Mouse (Mus musculus) intestine, embryonic 14.5 days (tissue): Measurements from ENCODE around the gene Tmprss13. TPM values are rescaled to one million over a fixed set of nuclear protein-coding genes. Genes with fewer than 3 reads are reported as not detected.

Experiments used
- ATAC-seq: fragments of 200-750 bp; cut with Nextera tagmentation; replicated peaks from 2 replicates; pipeline ENCODE4 v1.8.0; 2017; ENCODE audit warnings: low read depth, moderate number of reproducible peaks, moderate TSS enrichment, moderate library complexity; ENCODE audit not compliant: low FRiP score, low TSS enrichment
- DNase-seq: peaks from one replicate; pipeline ENCODE4 v3.0.0-alpha.2; 2018; ENCODE audit warnings: low spot score
- H3K27ac ChIP-seq: fragments of 300-500 bp; sonication (generic); 2 replicates; pipeline ENCODE4 v1.5.1; 2014; ENCODE audit warnings: low read depth, mild to moderate bottlenecking, control low read depth
- H3K27me3 ChIP-seq: fragments of 300-500 bp; sonication (generic); replicated peaks from 2 replicates; pipeline ENCODE4 v1.6.1; 2014; ENCODE audit warnings: low read length, control low read depth; ENCODE audit not compliant: control insufficient read depth, insufficient read depth
- H3K36me3 ChIP-seq: fragments of 300-500 bp; sonication (generic); 2 replicates; pipeline ENCODE4 v1.6.1; 2014; ENCODE audit warnings: low read length, control low read depth; ENCODE audit not compliant: control insufficient read depth, insufficient read depth
- H3K4me1 ChIP-seq: fragments of 300-500 bp; sonication (generic); replicated peaks from 2 replicates; pipeline ENCODE4 v1.6.1; 2014; ENCODE audit warnings: low read length, control low read depth, mixed read lengths; ENCODE audit not compliant: control insufficient read depth, insufficient read depth
- H3K4me2 ChIP-seq: fragments of 300-500 bp; sonication (generic); 2 replicates; pipeline ENCODE4 v1.6.1; 2014; ENCODE audit warnings: low read length
- H3K4me3 ChIP-seq: fragments of 300-500 bp; sonication (generic); 2 replicates; pipeline ENCODE4 v1.5.1; 2014; ENCODE audit warnings: low read depth, low read length, control low read depth, mixed read lengths
- H3K9ac ChIP-seq: fragments of 300-500 bp; sonication (generic); 2 replicates; pipeline ENCODE4 v1.6.1; 2014; ENCODE audit warnings: mild to moderate bottlenecking, low read length
- H3K9me3 ChIP-seq: fragments of 300-500 bp; sonication (generic); 2 replicates; pipeline ENCODE4 v1.6.1; 2016; ENCODE audit warnings: low read length, control low read depth; ENCODE audit not compliant: control insufficient read depth
- WGBS: fragments of 180-500 bp; shearing (Covaris S2); extraction: QIAGEN DNeasy Blood & Tissue Kit; methylation state at CpG from one replicate; pipeline ENCODE4 v1.1.7; 2014; 5-methylcytosine and 5-hydroxymethylcytosine counted together
- polyA plus RNA-seq: library from polyadenylated mRNA; unstranded; fragments of >200 nt; fragmentation: Nextera tagmentation; extraction: Ambion mirVana; gene quantifications from 2 replicates; pipeline ENCODE4 v1.2.1, GENCODE M21; 2014

Tmprss13 gene
- polyA plus RNA-seq, 1 experiment from 2014 or later: 0.80 TPM

- DNase-seq: no peak
- WGBS: 55% methylated on average over 10 of the region's 10 CpGs
- H3K27ac ChIP-seq: no peak overlapping the region
- peaks cover 10% of the 10 kb centered on the region for H3K4me1 ChIP-seq
- H3K9ac ChIP-seq: no peak overlapping the region
- no peak overlapping the region for H3K4me3 ChIP-seq
- ATAC-seq: no peak
- no peaks in the 10 kb centered on the region for H3K9me3 ChIP-seq
- H3K4me2 ChIP-seq: no peak overlapping the region
- no peaks in the 10 kb centered on the region for H3K27me3 ChIP-seq
- H3K36me3 ChIP-seq: 0 out of 2 replicates have a peak, but pooled peaks cover 3% of the 10 kb centered on the region
These were observed 61.7 kb downstream of the Tmprss13 start for GRCm38 (mm10) chr9:45380411-45381251.

GRCm38 (mm10) chr9:45382336-45382735, 63.4 kb downstream of the Tmprss13 start:
- Histone ChIP-seq H3K4me3 (no peak overlapping the region), H3K9ac (no peak overlapping the region), H3K27me3 (no peaks in the 10 kb centered on the region), H3K4me2 (no peak overlapping the region), H3K27ac (no peak overlapping the region), H3K9me3 (no peaks in the 10 kb centered on the region), H3K4me1 (peaks cover 6% of the 10 kb centered on the region; the same call in 1 of the 2 replicates), H3K36me3 (no peaks in the 10 kb centered on the region)
- ATAC-seq: no peak
- WGBS: 60% methylated on average over 5 of the region's 5 CpGs
- no peak for DNase-seq

- H3K9me3 ChIP-seq: no peaks in the 10 kb centered on the region
- whole genome bisulfite sequencing: 82% methylated on average over 5 of the region's 5 CpGs
- H3K9ac ChIP-seq: no peak overlapping the region
- H3K36me3 ChIP-seq: no peaks in the 10 kb centered on the region
- no peak overlapping the region for H3K27ac ChIP-seq
- DNase-seq: no peak
- H3K27me3 ChIP-seq: no peaks in the 10 kb centered on the region
- ATAC-seq: no peak
- peaks cover 6% of the 10 kb centered on the region; the same call in 1 of the 2 replicates for H3K4me1 ChIP-seq
- H3K4me3 ChIP-seq: no peak overlapping the region
- no peak overlapping the region for H3K4me2 ChIP-seq
These were observed 63.9 kb downstream of the Tmprss13 start for GRCm38 (mm10) chr9:45382834-45383233.

GRCm38 (mm10) chr9:45383883-45384282, 65.0 kb downstream of the Tmprss13 start:
- no peak overlapping the region for H3K27ac ChIP-seq
- H3K4me2 ChIP-seq: no peak overlapping the region
- H3K4me3 ChIP-seq: no peak overlapping the region
- no peaks in the 10 kb centered on the region for H3K27me3 ChIP-seq
- peaks cover 6% of the 10 kb centered on the region; the same call in 1 of the 2 replicates for H3K4me1 ChIP-seq
- H3K9me3 ChIP-seq: no peaks in the 10 kb centered on the region
- 95% methylated on average over 6 of the region's 6 CpGs for WGBS
- ATAC-seq: no peak
- DNase-seq: no peak
- no peaks in the 10 kb centered on the region for H3K36me3 ChIP-seq
- H3K9ac ChIP-seq: no peak overlapping the region

GRCm38 (mm10) chr9:45386698-45387097, 67.8 kb downstream of the Tmprss13 start:
- Histone ChIP-seq H3K27me3 (no peaks in the 10 kb centered on the region), H3K9me3 (no peaks in the 10 kb centered on the region)
- WGBS: 87% methylated on average over 5 of the region's 5 CpGs

GRCm38 (mm10) chr9:45388385-45388994, 69.6 kb downstream of the Tmprss13 start:
- DNase-seq: peak; percentile 96
- no peaks in the 10 kb centered on the region for H3K9me3 ChIP-seq
- no peak overlapping the region for H3K9ac ChIP-seq
- peak; percentile 63 for ATAC-seq
- no peaks in the 10 kb centered on the region for H3K4me1 ChIP-seq
- H3K4me2 ChIP-seq: no peak overlapping the region
- no peaks in the 10 kb centered on the region for H3K27me3 ChIP-seq
- peaks cover 12% of the 10 kb centered on the region for H3K36me3 ChIP-seq
- H3K4me3 ChIP-seq: no peak overlapping the region
- no peak overlapping the region for H3K27ac ChIP-seq
- 39% methylated on average over 12 of the region's 12 CpGs for WGBS

More at GRCm38 (mm10) chr9:45386698-45387097, 67.8 kb downstream of the Tmprss13 start:
- H3K27ac ChIP-seq: no peak overlapping the region
- H3K36me3 ChIP-seq: no peaks in the 10 kb centered on the region
- no peak for DNase-seq
- H3K4me1 ChIP-seq: no peaks in the 10 kb centered on the region
- H3K9ac ChIP-seq: no peak overlapping the region
- no peak overlapping the region for H3K4me3 ChIP-seq
- H3K4me2 ChIP-seq: no peak overlapping the region
- no peak for ATAC-seq

- Histone ChIP-seq H3K4me2 (no peak overlapping the region), H3K36me3 (peaks cover 22% of the 10 kb centered on the region), H3K27ac (no peak overlapping the region), H3K4me1 (no peaks in the 10 kb centered on the region), H3K9ac (no peak overlapping the region), H3K4me3 (no peak overlapping the region), H3K27me3 (no peaks in the 10 kb centered on the region), H3K9me3 (no peaks in the 10 kb centered on the region)
- ATAC-seq (no peak), DNase-seq (no peak)
- 86% methylated on average over 8 of the region's 8 CpGs for WGBS
These were observed 70.7 kb downstream of the Tmprss13 start for GRCm38 (mm10) chr9:45389596-45389995.

- Histone ChIP-seq H3K4me1 (no peaks in the 10 kb centered on the region), H3K9ac (no peak overlapping the region), H3K27ac (no peak overlapping the region), H3K27me3 (no peaks in the 10 kb centered on the region), H3K4me2 (no peak overlapping the region), H3K36me3 (peaks cover 25% of the 10 kb centered on the region), H3K4me3 (no peak overlapping the region), H3K9me3 (no peaks in the 10 kb centered on the region)
- WGBS: 60% methylated on average over 7 of the region's 7 CpGs
- DNase-seq (no peak), ATAC-seq (no peak)
These were observed 72.4 kb downstream of the Tmprss13 start for GRCm38 (mm10) chr9:45391299-45391698.
